Mouse (Mus musculus): ENCODE data around the gene Nek8. TPM values are rescaled to one million over a fixed set of nuclear protein-coding genes. Genes with fewer than 3 reads are reported as not detected.

Gene Nek8
- polyA plus RNA-seq, 1 experiment from 2014 or later: 10.2 TPM

DNA sequence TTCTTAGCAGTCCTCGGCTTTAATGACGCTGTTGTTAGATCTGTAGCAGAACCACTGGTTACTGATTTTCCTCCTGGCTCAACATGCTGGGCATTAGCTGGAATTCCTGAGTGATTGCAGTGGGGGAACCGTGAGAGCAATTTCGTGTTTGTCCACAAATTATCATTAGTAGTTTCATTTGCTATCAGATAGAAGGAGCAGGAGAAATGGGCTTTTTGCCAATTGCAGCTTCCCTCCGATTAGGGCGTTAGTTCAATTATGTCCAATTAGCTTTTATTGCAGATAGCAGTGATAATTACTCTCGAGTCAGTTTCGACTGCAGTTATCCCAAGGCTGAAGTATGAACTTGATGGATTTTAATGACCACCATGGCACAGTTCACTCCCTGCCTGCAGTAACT is 47.0 kb downstream of the Nek8 start:
- Histone ChIP-seq H3K36me3 (no peaks in the 10 kb centered on the region), H3K4me2 (replicated peaks) (no peak overlapping the region), H3K4me1 (peaks cover 10% of the 10 kb centered on the region; the same call in 1 of the 2 replicates), H3K4me3 (no peak overlapping the region), H3K9ac (no peak overlapping the region), H3K9me3 (no peaks in the 10 kb centered on the region), H3K27ac (no peak overlapping the region), H3K27me3 (replicated peaks) (no peaks in the 10 kb centered on the region)
- ATAC-seq (ENCODE audit: low FRiP score, low read depth): no peak
- WGBS: 70% methylated on average over 8 of the region's 8 CpGs

DNA sequence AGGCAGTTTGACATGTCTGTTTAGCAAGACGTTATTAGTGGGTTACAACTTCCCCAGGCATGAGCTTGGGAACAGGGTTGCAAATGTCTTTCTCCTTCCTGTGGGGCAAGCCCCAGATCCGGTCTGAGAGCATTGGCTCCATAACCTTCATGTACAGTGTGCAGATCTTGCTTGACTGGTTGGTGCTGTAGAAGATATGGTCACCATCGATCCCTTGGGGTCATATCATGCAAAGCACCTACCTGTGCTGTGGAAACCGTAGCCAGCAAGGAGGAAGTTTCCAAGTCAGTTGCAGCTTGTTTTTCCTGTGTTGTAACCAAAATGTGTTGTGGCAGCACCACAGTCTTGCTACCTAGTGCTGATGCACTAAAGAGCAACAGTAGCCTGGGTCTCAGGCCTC is 49.7 kb downstream of the Nek8 start:
- Histone ChIP-seq H3K4me3 (no peak overlapping the region), H3K36me3 (no peaks in the 10 kb centered on the region), H3K27ac (no peak overlapping the region), H3K9me3 (no peaks in the 10 kb centered on the region), H3K27me3 (replicated peaks) (no peaks in the 10 kb centered on the region), H3K4me1 (peaks cover 10% of the 10 kb centered on the region; the same call in 1 of the 2 replicates), H3K4me2 (replicated peaks) (no peak overlapping the region), H3K9ac (no peak overlapping the region)
- no peak for ATAC-seq (ENCODE audit: low FRiP score, low read depth)
- 94% methylated on average over 4 of the region's 4 CpGs for WGBS

DNA sequence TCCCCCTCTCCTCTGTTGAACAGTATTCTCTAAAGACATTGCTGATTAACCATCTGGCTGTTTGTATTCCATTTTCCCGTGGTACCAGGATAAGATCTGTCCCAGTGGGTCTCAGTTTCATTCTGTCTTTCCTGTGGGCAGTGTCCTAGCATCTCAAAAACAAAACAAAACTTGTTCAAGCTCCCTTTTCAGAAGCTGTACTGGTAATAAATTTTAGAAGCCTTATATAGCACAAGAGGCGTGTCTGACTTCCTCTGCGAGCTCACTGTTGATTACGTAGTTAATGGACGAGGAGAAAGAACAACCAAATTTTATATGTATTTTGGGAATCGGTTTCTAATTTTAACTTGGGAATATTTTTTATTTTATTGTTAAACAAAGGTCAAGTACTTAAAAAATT is 50.8 kb downstream of the Nek8 start:
- H3K27me3 ChIP-seq (replicated peaks): no peaks in the 10 kb centered on the region
- H3K9ac ChIP-seq: no peak overlapping the region
- 48% methylated on average over 6 of the region's 6 CpGs for WGBS
- peaks cover 10% of the 10 kb centered on the region; the same call in 1 of the 2 replicates for H3K4me1 ChIP-seq
- H3K36me3 ChIP-seq: no peaks in the 10 kb centered on the region
- no peak overlapping the region for H3K4me2 ChIP-seq (replicated peaks)
- no peak overlapping the region for H3K27ac ChIP-seq
- no peaks in the 10 kb centered on the region for H3K9me3 ChIP-seq
- no peak overlapping the region for H3K4me3 ChIP-seq
- no peak for ATAC-seq (ENCODE audit: low FRiP score, low read depth)

DNA sequence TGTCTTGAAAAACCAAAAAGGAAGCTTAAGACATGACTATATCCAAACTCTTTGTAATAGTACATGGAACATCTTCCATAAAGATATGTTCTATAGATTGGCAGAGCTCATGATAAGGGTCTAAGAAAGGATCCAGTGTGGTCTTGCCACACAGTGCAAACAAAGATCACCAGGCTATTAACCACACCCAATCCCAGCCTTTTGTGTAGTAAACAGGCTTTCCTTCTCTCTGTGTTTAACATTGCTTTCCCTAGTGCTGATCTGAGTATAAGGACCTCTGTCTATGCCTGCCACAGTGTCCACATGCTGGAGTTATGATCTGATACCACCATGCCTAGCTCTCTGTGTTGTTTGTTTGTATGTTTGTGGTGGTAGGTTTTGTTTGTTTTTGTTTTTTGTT is 52.7 kb downstream of the Nek8 start:
- H3K36me3 ChIP-seq: no peaks in the 10 kb centered on the region
- no peaks in the 10 kb centered on the region for H3K9me3 ChIP-seq
- peaks cover 18% of the 10 kb centered on the region for H3K4me1 ChIP-seq
- no peak overlapping the region for H3K9ac ChIP-seq
- no peak overlapping the region for H3K4me2 ChIP-seq (replicated peaks)
- H3K27me3 ChIP-seq (replicated peaks): no peaks in the 10 kb centered on the region
- H3K4me3 ChIP-seq: no peak overlapping the region
- no peak overlapping the region for H3K27ac ChIP-seq
- ATAC-seq (ENCODE audit: low FRiP score, low read depth): no peak

DNA sequence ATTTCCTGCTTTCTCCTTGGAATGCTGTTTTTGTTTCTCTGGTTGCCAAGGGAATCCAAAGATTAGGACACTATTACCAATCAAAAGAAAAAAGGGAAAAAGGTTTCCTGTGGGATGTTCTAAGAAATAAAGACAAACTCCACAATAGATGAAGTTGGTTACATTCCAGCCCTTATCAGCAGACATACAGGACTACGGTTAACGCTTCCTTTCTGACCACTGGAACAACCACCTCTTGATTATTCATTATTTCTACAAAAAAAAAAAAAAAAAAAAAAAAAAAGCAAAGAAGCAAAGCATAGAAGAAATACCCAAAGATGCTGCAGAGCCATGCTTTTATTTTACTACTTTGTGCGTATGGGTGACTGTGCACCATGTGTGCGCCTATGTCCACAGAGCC is 53.7 kb downstream of the Nek8 start:
- H3K9me3 ChIP-seq: no peaks in the 10 kb centered on the region
- H3K27ac ChIP-seq: no peak overlapping the region
- H3K36me3 ChIP-seq: no peaks in the 10 kb centered on the region
- no peak overlapping the region for H3K4me2 ChIP-seq (replicated peaks)
- H3K27me3 ChIP-seq (replicated peaks): no peaks in the 10 kb centered on the region
- ATAC-seq (ENCODE audit: low FRiP score, low read depth): no peak
- peaks cover 18% of the 10 kb centered on the region for H3K4me1 ChIP-seq
- no peak overlapping the region for H3K4me3 ChIP-seq
- 96% methylated on average over 4 of the region's 4 CpGs for WGBS
- no peak overlapping the region for H3K9ac ChIP-seq

DNA sequence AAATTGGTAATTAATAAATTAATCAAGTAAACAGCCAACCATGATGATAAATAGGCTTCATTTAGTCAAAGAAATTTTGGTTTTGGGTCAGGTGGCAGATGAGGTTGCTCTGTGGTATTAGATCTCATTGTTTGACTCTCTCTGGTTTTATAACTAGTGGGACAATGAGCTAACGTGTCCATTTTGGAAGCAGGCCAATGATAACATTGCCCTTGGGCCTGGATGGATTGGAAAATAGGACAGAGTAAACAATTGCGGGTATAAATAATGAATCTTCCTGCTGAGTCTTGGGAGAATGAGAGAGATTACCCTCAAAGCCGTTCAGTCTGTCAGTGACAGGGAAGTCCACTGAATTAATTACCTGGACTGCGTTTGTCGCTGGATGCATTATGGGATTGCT is 55.3 kb downstream of the Nek8 start:
- Histone ChIP-seq H3K27me3 (replicated peaks) (no peaks in the 10 kb centered on the region), H3K9me3 (no peaks in the 10 kb centered on the region)
- WGBS: 55% methylated on average over 5 of the region's 5 CpGs

DNA sequence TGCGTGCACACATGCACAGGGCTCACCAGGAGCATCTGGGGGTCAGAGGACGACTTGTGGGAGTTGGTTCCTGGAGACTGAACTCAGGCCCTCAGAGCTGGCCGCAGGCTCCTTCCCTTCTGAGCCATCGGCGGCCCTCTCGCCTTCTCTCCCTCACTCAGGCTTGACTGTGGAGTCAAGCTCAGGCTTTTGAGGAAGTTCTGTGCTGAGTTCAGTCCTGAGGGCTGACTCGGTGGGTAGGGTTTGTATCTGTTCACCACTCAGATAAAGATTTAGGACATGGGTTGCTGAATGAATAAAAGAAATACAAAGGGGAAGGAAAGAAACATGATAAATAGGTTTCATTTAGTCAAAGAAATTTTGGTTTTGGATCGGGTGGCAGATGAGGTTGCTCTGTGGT is 56.6 kb downstream of the Nek8 start:
- ATAC-seq (ENCODE audit: low FRiP score, low read depth): no peak
- no peak overlapping the region for H3K9ac ChIP-seq
- no peaks in the 10 kb centered on the region for H3K36me3 ChIP-seq
- H3K4me1 ChIP-seq: peaks cover 19% of the 10 kb centered on the region
- H3K27me3 ChIP-seq (replicated peaks): no peaks in the 10 kb centered on the region
- WGBS: 84% methylated on average over 8 of the region's 8 CpGs
- no peaks in the 10 kb centered on the region for H3K9me3 ChIP-seq
- no peak overlapping the region for H3K27ac ChIP-seq
- H3K4me3 ChIP-seq: no peak overlapping the region
- H3K4me2 ChIP-seq (replicated peaks): no peak overlapping the region

More for the DNA sequence above, 55.3 kb downstream of the Nek8 start:
- no peak overlapping the region for H3K9ac ChIP-seq
- H3K4me3 ChIP-seq: no peak overlapping the region
- H3K27ac ChIP-seq: no peak overlapping the region
- H3K36me3 ChIP-seq: no peaks in the 10 kb centered on the region
- no peak overlapping the region for H3K4me2 ChIP-seq (replicated peaks)
- ATAC-seq (ENCODE audit: low FRiP score, low read depth): no peak
- peaks cover 23% of the 10 kb centered on the region for H3K4me1 ChIP-seq

DNA sequence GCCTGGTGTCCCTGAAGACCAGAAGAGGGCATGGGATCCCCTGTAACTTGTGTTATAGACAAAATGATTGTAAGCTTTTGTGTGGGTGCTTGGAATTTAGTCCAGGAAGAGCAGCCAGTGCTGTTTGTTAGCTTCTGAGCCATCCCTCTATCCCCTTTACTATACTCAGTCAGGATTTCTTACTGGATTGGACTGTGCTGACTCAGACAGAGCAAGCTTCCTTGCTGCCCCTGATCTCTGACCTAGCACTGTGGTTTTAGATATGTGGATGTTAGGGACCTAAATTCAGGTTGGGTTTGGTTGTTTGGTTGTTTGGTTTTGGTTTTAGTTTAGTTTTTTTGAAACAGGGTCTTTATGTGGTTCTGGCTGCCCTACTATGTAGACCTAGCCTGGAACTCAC is 58.0 kb downstream of the Nek8 start:
- Histone ChIP-seq H3K9ac (no peak overlapping the region), H3K4me1 (peaks cover 30% of the 10 kb centered on the region)

DNA sequence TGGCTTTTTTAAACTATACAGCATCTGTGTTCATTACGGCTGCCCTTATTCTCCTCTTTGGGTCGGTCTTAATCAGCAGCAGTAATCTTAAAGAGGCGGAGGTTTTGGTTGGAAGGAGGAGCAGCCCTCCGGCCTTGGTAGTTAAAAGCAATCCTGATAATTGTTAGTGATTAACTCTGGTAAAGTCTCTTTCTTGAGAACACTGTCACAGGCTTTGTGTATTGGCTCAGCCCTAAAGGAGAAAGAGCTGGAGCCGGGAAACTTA is 60.4 kb downstream of the Nek8 start:
- Histone ChIP-seq H3K36me3 (no peaks in the 10 kb centered on the region), H3K27me3 (replicated peaks) (no peaks in the 10 kb centered on the region), H3K9me3 (no peaks in the 10 kb centered on the region), H3K27ac (peak overlapping the region; percentile 74), H3K4me3 (peak overlapping the region; percentile 58), H3K4me1 (peaks cover 30% of the 10 kb centered on the region), H3K9ac (peak overlapping the region; percentile 70), H3K4me2 (replicated peaks) (peak overlapping the region; percentile 67)
- ATAC-seq (ENCODE audit: low FRiP score, low read depth): no peak
- WGBS: 7% methylated on average over 5 of the region's 5 CpGs

More for the DNA sequence above, 58.0 kb downstream of the Nek8 start:
- ATAC-seq (ENCODE audit: low FRiP score, low read depth): no peak
- Histone ChIP-seq H3K9me3 (no peaks in the 10 kb centered on the region), H3K27ac (no peak overlapping the region), H3K4me3 (no peak overlapping the region), H3K36me3 (no peaks in the 10 kb centered on the region), H3K4me2 (replicated peaks) (no peak overlapping the region), H3K27me3 (replicated peaks) (no peaks in the 10 kb centered on the region)

Small RNA genes lying within 50 kb of the gene (microRNA-seq; reads per million reads assigned to microRNA genes)
- not detected for gene Mir7653

Other genes starting within 250 kb of the Nek8 start
- 48.5 and 51.4 TPM in 2 replicates for gene Sez6, start 245.9 kb downstream of the Nek8 start, polyA plus RNA-seq (2016; fragmentation: Nextera tagmentation; extraction: Ambion mirVana)
- 29.5 and 29.7 TPM in 2 replicates for gene Phf12, start 193.9 kb downstream of the Nek8 start, polyA plus RNA-seq (2016; fragmentation: Nextera tagmentation; extraction: Ambion mirVana)
- gene Dhrs13, start 144.4 kb downstream of the Nek8 start, polyA plus RNA-seq (2016; fragmentation: Nextera tagmentation; extraction: Ambion mirVana): 24.5 and 29.0 TPM in 2 replicates
- gene Flot2, start 138.7 kb downstream of the Nek8 start, polyA plus RNA-seq (2016; fragmentation: Nextera tagmentation; extraction: Ambion mirVana): 74.8 and 81.0 TPM in 2 replicates
- gene Eral1, start 96.3 kb downstream of the Nek8 start, polyA plus RNA-seq (2016; fragmentation: Nextera tagmentation; extraction: Ambion mirVana): 29.7 and 32.4 TPM in 2 replicates
- gene Fam222b, start 82.0 kb downstream of the Nek8 start, polyA plus RNA-seq (2016; fragmentation: Nextera tagmentation; extraction: Ambion mirVana): 25.3 and 27.9 TPM in 2 replicates
- gene Traf4, start 11.1 kb downstream of the Nek8 start, polyA plus RNA-seq (2016; fragmentation: Nextera tagmentation; extraction: Ambion mirVana): 153 and 174 TPM in 2 replicates
- 8.2 and 10.5 TPM in 2 replicates for gene Tlcd1, start within 50 bp of the Nek8 start, polyA plus RNA-seq (2016; fragmentation: Nextera tagmentation; extraction: Ambion mirVana)
- 895 and 982 TPM in 2 replicates for gene Rpl23a, start 6.9 kb upstream of the Nek8 start, polyA plus RNA-seq (2016; fragmentation: Nextera tagmentation; extraction: Ambion mirVana)
- gene Rab34, start 11.8 kb upstream of the Nek8 start, polyA plus RNA-seq (2016; fragmentation: Nextera tagmentation; extraction: Ambion mirVana): 71.0 and 76.5 TPM in 2 replicates
- 2.5 and 2.9 TPM in 2 replicates for gene Proca1, start 16.7 kb upstream of the Nek8 start, polyA plus RNA-seq (2016; fragmentation: Nextera tagmentation; extraction: Ambion mirVana)
- gene Sdf2, start 69.1 kb upstream of the Nek8 start, polyA plus RNA-seq (2016; fragmentation: Nextera tagmentation; extraction: Ambion mirVana): 59.8 and 60.8 TPM in 2 replicates
- gene Supt6, start 69.3 kb upstream of the Nek8 start, polyA plus RNA-seq (2016; fragmentation: Nextera tagmentation; extraction: Ambion mirVana): 34.0 and 40.5 TPM in 2 replicates
- gene 2610507B11Rik, start 85.1 kb upstream of the Nek8 start, polyA plus RNA-seq (2016; fragmentation: Nextera tagmentation; extraction: Ambion mirVana): 64.9 and 72.4 TPM in 2 replicates
- gene BC030499, start 114.2 kb upstream of the Nek8 start, polyA plus RNA-seq (2016; fragmentation: Nextera tagmentation; extraction: Ambion mirVana): 0.20 and 0.52 TPM in 2 replicates
- 33.6 and 34.2 TPM in 2 replicates for gene Spag5, start 124.9 kb upstream of the Nek8 start, polyA plus RNA-seq (2016; fragmentation: Nextera tagmentation; extraction: Ambion mirVana)
- gene Aldoc, start 146.3 kb upstream of the Nek8 start, polyA plus RNA-seq (2016; fragmentation: Nextera tagmentation; extraction: Ambion mirVana): 16.8 and 17.2 TPM in 2 replicates
- 66.4 and 73.6 TPM in 2 replicates for gene Pigs, start 151.7 kb upstream of the Nek8 start, polyA plus RNA-seq (2016; fragmentation: Nextera tagmentation; extraction: Ambion mirVana)
- gene Unc119, start 166.8 kb upstream of the Nek8 start, polyA plus RNA-seq (2016; fragmentation: Nextera tagmentation; extraction: Ambion mirVana): 80.8 and 89.3 TPM in 2 replicates
- not detected in 2 replicates for gene Foxn1, start 209.9 kb upstream of the Nek8 start, polyA plus RNA-seq (2016; fragmentation: Nextera tagmentation; extraction: Ambion mirVana)
- gene Slc13a2, start 245.5 kb upstream of the Nek8 start, polyA plus RNA-seq (2016; fragmentation: Nextera tagmentation; extraction: Ambion mirVana): not detected in 2 replicates